Mouse (Mus musculus) layer of hippocampus, adult 11-12 months (tissue): ENCODE measurements at regions not wholly inside any gene's neighbourhood (a gene's known extent, or its start where the extent isn't known, plus 50 kb on each side); places are given as distances from the start of the nearest gene placed in this dataset.
"Not testable (repeated sequence)": the region's sequence is repeated elsewhere in the genome, so short reads cannot be mapped to it uniquely, and the experiment has no call there.

Experiments used
- DNase-seq: peaks from one replicate; pipeline ENCODE4 v3.0.0; 2022; ENCODE audit warnings: low spot score

DNA sequence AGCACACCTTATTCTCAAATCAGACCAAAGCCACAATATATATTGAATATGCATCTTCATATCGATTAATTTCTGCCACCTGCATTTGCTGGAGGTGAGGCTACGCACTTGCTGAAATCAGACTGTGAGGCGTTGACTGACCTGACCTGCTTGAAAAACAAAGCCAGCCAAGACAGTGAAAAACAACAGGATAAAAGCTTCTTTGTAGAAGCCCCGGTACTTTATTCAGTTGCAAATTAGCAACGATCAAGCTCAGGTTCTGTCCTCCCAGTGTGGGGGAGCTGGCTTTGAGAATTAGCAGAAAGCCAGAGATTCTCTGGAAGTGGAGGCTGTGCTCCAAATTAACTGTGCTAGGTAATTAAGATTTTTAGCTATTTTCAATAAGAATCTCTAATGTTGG is 100.6 kb downstream of the Vmn2r79 start:
- DNase-seq, result no peak

DNA sequence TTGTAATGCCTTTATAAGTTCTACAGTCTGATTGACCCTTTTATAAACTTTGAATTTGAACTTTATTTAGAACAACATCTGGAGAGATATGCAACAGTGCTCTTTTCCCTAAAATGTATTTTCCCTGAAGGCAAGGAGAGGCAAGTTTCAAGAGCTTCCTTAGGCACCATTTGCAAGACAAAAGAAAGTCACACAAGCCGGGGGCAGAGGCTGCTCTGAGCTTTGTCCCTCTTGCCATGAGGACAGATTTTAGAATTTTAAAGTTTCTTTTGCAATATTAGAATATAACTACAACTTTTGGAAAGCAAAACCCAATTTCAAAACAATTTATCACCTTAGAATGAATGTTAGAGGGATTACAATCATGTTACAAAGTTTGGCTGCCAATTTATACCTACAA is 103.7 kb downstream of the Vmn2r79 start:
- not testable (repeated sequence) for DNase-seq

DNA sequence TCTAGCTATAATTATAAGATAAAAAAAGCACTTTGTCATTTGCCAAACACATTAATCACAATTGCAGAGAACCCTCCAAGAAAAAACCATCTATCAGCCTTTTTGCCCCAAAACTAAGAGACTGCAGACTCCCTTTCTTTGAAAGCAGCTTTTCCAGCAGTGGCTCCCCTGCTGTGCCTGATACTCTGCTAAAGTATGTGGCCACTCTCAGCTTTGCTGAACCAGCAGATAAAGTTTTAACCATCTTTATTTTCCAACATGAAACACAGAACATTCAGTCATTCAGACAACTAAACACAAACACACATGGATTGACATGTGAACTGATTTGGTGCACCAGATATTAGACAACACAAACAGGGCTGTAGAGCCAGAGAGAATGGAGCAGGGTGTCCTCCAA is 104.5 kb downstream of the Vmn2r79 start:
- not testable (repeated sequence) for DNase-seq

DNA sequence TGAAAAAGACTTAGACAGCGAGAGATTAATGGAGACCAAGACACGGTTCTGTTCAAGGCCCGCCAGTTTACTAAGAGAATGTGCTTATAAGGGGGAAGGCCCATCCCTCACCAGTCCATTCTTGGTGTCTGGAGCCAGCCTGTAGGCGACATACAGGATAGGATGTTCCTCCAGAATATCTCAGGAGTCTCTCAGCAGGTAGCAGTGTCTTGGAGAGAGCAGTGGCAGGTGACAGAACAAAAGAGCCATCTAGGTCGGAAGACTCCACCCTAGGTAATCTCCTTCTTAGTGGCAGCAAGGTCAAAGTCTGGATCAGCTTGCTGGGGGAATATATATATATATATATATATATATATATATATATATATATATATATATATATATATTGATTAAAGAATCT is 105.4 kb downstream of the Vmn2r79 start:
- not testable (repeated sequence) for DNase-seq

DNA sequence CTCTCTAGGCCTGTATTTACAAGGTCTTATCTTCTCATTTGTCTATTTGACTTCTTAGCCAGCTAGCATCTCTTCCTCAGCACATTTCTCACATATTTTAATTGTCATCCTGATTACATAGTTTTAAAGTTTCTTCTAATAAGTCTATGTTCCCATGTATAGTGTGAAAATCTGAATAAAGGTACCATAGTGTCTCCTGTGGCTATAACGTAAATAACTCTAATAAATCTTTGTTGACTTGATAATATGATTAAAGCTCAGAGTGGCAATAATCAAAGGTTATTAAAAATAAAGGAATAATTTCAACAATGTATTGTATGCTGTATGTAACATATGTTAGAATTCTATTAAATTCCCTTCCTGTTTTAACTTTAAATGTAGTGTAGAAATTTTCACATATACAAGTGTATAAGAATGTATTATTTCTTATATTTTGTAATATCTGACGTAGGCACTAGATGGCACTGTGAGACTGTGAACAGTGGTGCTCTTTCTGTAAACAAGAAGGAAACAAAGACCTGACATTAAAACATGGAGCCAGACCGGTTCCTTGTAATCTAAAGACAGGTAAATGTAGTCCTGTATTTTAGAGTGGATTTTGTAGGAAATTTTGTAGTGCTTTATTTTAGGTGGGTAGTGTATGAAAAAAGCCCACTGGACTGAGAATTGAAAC is 114.5 kb downstream of the Vmn2r79 start:
- peak; percentile 22 for DNase-seq

DNA sequence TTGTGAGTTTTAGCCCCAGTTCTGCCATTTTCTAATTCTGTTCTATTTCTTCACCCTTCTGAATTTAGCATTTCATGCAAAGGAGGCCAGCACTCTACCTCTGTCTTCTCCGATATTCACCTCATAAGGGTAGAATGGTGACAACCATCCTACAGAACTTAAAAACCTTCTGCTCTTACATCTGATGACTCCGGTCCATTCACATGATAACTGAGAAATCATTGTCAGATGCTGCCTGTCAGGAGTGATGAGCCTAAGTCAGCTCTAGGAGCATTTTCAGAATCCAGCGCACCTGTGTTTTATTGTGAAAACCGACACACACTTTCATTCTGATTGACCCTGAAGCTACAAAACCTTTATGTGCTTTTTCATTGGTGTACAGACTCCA is 115.1 kb downstream of the Vmn2r79 start:
- no peak for DNase-seq

DNA sequence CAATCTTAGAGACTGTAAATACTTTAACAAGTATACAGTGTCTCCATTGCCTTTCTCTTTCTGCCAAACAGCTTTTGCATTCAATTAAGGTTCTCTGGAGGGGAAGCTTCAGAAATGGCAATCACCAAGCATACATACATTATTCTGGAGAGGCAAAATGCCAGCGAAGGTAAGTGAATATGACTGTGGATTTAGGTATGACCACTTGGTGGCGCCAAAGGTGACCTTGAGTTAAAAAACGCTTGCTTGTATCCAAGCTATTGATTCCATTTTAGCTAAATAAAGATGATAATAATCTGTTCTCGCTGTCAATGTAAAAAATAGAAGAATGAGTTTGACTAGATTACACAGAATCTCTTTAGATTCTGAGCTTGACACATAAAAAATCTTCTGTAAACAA is 117.7 kb downstream of the Vmn2r79 start:
- peak; percentile 50 for DNase-seq

DNA sequence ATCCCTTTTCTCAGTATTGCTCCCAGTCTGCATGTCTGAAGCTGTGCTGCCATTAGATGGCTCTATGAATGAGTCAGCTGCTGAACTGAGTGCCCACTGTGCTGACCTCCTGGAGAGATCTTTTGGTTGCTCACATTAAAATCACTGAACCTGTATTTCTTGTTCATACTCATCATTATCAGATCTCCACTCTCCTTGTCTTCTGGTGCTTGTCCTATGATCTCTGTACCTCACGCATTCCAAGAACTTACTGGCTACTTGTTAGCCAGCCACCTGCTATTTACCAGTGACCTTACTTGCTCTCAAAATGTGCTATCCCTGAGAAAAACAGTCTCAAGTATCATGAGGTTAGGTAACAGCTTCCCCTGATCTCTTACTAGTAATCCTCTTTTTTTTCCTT is 123.4 kb upstream of the Nox4 start:
- no peak for DNase-seq

DNA sequence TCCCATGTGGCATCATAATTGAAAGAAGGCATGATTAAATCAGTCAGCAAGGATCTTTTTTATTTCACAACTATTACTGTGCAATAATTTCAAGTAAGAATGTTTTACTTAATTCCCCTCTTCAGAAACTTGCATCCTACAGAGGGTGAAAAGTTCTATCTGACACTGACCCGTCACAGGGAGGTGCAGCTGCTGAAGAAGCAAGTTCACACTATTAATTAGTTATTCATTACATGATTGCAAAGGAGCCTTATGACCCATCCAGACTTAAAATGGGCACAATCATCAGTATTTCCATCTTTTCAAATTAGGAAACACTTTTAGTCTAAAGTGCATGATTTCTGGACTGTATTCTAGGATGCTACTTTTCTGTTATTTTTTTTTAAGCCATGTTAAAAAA is 100.0 kb upstream of the Nox4 start:
- no peak for DNase-seq

DNA sequence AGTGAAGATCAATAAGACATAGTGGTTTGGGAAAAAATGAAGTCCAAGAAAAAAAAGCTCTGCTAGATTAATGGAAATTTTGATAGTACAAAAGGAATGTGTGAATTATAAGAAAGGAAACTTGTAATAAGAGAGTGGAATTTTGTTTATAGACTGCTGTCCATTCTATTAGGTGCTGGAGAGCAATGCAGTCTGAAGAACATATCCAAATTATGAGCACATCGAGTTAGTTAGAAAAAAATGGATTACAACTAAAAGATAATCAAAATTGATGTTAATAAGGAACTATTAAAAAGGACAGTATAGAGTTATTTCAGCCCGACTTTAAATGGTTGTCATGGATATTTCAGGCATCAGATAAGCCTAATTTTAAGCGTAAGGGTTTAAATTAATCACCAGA is 98.2 kb upstream of the Nox4 start:
- DNase-seq, result no peak

DNA sequence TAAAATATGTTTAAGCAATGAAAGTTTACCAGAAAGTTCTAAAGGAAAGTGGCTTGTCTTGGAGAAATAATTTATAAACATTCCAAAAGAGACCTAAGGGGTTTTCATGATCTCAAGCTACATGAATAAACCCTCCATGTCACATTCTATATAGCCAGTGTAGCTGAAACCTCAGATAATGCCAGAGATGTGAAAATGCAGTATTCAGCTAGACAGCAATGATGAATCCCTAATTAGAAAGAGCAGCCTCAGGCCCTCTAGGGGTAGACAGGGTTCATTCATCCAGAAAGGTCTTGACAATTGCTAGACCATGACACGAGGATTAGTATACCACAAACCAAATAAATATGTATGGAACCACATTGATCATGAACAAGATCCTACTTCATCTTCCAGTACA is 97.2 kb upstream of the Nox4 start:
- DNase-seq, result no peak

DNA sequence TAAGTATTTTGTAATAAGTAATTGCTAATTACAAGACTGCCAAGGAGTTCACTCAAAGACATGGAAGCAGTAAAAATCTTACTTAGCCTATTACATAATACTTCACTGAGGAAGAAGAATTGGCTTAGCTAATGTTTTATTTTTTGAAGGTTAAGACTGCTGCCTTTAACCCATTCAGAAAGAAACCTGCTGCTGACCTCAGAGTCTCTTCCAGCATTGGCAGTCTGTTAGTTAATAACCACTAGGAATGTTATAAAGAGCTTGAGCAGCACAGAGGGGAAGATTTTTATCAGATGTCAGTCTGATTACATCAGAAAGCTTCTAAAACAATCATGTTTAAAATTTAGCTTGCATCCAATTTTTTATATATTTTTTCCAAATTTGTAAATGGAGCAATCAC is 94.9 kb upstream of the Nox4 start:
- no peak for DNase-seq

DNA sequence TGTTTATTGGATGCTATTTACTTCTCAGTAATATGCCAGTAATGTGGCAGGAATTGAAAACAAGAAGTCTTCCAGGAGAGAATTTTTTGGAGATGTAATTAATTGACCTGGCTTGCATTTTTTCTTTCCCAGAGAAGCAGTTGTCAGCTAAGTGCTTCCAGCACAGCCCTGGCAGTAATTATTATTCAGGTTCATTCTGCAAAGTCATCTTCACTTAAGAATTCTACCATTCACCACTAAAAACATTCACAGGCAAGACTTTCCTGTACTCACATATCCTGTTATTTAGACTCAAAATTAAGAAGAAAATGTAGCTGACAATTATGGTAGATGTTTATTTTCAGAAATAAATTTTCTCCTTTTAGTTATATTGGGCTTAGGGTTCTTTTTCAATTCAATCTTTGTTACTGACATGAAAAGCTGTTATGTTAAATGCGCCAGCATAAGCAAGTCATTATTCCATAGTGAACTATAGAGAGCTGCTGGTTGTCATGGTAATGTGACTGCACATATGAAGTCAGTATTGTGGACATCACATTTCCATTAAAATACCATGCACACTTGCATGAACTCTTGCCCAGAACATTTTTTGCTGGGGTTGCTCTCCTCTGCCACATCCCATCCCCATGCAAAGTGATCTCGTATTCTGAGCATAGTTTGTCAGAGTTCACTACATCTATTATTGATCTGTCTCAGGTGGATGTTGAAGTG is 59.3 kb upstream of the Nox4 start:
- no peak for DNase-seq

DNA sequence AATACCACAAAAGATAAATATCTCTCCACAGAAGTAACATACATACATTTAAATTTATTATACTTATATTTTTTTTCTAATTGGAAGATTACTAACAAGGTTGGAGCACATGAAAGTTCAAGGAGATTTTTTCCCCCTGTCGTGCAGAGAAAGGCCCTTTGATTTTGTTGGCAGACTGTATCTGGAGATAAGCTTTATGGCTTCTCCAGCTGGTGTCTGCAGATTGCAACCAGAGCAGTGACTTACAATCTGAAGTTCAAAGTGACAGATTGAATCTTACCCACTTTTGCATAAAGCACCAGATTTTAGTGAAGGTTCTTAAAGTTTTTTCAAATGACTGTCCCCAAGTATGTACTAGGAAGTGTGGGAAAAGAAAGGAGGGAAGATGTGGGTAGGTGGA is 50.2 kb upstream of the Nox4 start:
- DNase-seq, result no peak
